Mouse (Mus musculus) stomach, postnatal 0 days (tissue): ENCODE measurements at regions not wholly inside any gene's neighbourhood (a gene's known extent, or its start where the extent isn't known, plus 50 kb on each side); places are given as distances from the start of the nearest gene placed in this dataset.

Experiments
- CTCF ChIP-seq: IDR thresholded peaks from 2 replicates; pipeline ENCODE4 v1.5.1; 2016; ENCODE audit warnings: antibody characterized with exemption, low read depth, mild to moderate bottlenecking, moderate library complexity
- EP300 ChIP-seq: optimal IDR thresholded peaks from 2 replicates; pipeline ENCODE3; 2016; ENCODE audit warnings: antibody characterized with exemption

DNA sequence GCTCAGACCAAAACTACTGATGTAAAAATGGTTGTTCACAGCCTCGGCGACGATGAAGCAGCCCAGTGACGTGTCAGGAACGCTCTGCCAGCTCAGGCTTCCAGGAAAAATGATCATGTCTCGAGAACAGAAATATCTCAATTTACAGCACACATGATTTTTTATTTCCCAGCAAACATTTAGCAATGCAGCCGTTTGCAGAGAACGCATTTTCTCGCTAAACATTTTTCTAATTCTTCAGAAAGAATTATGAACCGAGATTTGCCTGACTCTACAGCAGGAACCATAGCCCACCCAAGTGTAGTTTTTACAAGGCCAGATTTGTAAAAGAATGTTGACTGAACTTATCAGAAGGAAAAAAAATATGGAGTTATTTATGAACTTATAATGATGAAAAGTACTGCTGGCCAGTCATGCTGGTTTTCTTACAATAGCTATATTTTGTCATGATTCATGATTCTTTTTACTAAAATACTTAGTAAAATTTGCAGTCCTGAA, 380.4 kb downstream of the Etnk1 start:
- TF ChIP-seq CTCF (no peak), EP300 (no peak)
